Comparison of ENCODE assay signal across 30 mouse cellular contexts in the genomic region with DNA sequence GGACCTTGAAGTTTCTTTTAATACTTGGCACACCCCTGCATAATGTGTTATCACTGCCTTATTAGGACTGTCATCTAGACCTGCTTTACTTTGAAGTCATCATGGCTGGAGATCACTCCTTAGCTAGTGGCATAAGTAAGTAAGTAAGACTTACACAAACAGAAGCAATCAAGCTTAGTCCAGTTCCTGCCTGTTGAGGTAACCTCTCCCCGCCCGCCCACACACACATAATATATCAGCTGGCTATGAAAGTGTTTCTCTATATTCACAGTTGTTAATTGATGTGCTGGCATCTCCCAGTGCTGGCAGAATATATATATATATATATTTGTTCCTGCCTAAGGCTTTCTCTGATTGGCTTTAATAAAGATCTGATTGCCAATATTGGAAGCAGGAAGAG.
"Had no signal": no experiment of that assay in that cellular context is flagged by ENCODE, and none has a peak within 500 bp of the region (broad histone marks: within the 10 kb centered on the region; RNA-seq: fewer than 3 reads in every experiment).

No protein-coding gene starts in this region.

- H3K4me3 ChIP-seq: limb, embryonic 10.5 days; limb, embryonic 12.5 days; limb, embryonic 13.5 days; limb, embryonic 15.5 days; liver, embryonic 12.5 days; liver, embryonic 13.5 days; liver, embryonic 15.5 days; lung, embryonic 15.5 days; megakaryocyte, embryonic 14.5 days; midbrain, embryonic 10.5 days; midbrain, embryonic 12.5 days; midbrain, embryonic 13.5 days; midbrain, embryonic 15.5 days; myocyte had no signal

- DNase-seq: left cerebral cortex, postnatal 4 days; liver; liver, embryonic 13.5 days; liver, postnatal 0 days; lung, adult 18-20 months; lung, adult 2 months; lung, embryonic 14.5 days; lung, postnatal 10 days; lung, postnatal 14 days; lung, postnatal 36 days; lung, postnatal 4 days; midbrain, embryonic 14.5 days had no signal

- H3K27ac ChIP-seq: limb, embryonic 10.5 days; limb, embryonic 12.5 days; limb, embryonic 13.5 days; limb, embryonic 15.5 days; liver, embryonic 12.5 days; liver, embryonic 13.5 days; liver, embryonic 14.5 days; liver, embryonic 15.5 days; lung, embryonic 15.5 days; macrophage; midbrain, embryonic 10.5 days; midbrain, embryonic 12.5 days; midbrain, embryonic 13.5 days; midbrain, embryonic 15.5 days had no signal

- H3K9me3 ChIP-seq: limb, embryonic 10.5 days; limb, embryonic 12.5 days; limb, embryonic 13.5 days; limb, embryonic 15.5 days; liver, embryonic 12.5 days; liver, embryonic 13.5 days; liver, embryonic 15.5 days; lung, embryonic 15.5 days; midbrain, embryonic 10.5 days; midbrain, embryonic 12.5 days; midbrain, embryonic 13.5 days; midbrain, embryonic 15.5 days had no signal

- H3K4me2 ChIP-seq: limb, embryonic 12.5 days; limb, embryonic 13.5 days; limb, embryonic 15.5 days; liver, embryonic 12.5 days; liver, embryonic 13.5 days; liver, embryonic 15.5 days; lung, embryonic 14.5 days; lung, embryonic 15.5 days; midbrain, embryonic 11.5 days; midbrain, embryonic 12.5 days; midbrain, embryonic 13.5 days; midbrain, embryonic 15.5 days had no signal

- ATAC-seq: liver, embryonic 12.5 days; liver, postnatal 0 days; lung, postnatal 0 days; midbrain, embryonic 13.5 days; midbrain, embryonic 15.5 days; midbrain, embryonic 16.5 days had no signal

- H3K9ac ChIP-seq: limb, embryonic 12.5 days; limb, embryonic 13.5 days; limb, embryonic 15.5 days; liver, embryonic 12.5 days; liver, embryonic 13.5 days; liver, embryonic 14.5 days; liver, embryonic 15.5 days; liver, postnatal 0 days; lung, embryonic 14.5 days; lung, embryonic 15.5 days; midbrain, embryonic 12.5 days; midbrain, embryonic 13.5 days; midbrain, embryonic 15.5 days had no signal

- H3K36me3 ChIP-seq: limb, embryonic 10.5 days; limb, embryonic 12.5 days; limb, embryonic 13.5 days; limb, embryonic 15.5 days; liver, embryonic 12.5 days; liver, embryonic 13.5 days; liver, embryonic 15.5 days; lung, embryonic 15.5 days; midbrain, embryonic 10.5 days; midbrain, embryonic 12.5 days; midbrain, embryonic 13.5 days; midbrain, embryonic 15.5 days had no signal

- H3K4me1 ChIP-seq: limb, embryonic 12.5 days; liver, embryonic 12.5 days; liver, embryonic 13.5 days; liver, embryonic 15.5 days; midbrain, embryonic 12.5 days had no signal
